Mouse (Mus musculus): Measurements from ENCODE around the gene Paf1. TPM values are rescaled to one million over a fixed set of nuclear protein-coding genes. Genes with fewer than 3 reads are reported as not detected.

Paf1 gene
- polyA plus RNA-seq, 1 experiment, result 44.3 TPM

GRCm38 (mm10) chr7:28401030-28401429, 8.3 kb downstream of the Paf1 start:
- H3K79me3 ChIP-seq (ENCODE audit: low read depth), result no peaks in the 10 kb centered on the region
- no peaks in the 10 kb centered on the region for H3K27me3 ChIP-seq (ENCODE audit: control insufficient read depth, insufficient read depth, insufficient read length)
- H3ac ChIP-seq (ENCODE audit: control insufficient read depth, insufficient read length, low read depth), result no peak overlapping the region
- H3K79me2 ChIP-seq (ENCODE audit: control insufficient read depth, insufficient read depth), result no peaks in the 10 kb centered on the region
- TF ChIP-seq MYOD1 (IDR thresholded peaks at IDR 0.05; ENCODE audit: control insufficient read depth, insufficient read length, low read depth), result no peak
- TF ChIP-seq MYOG (IDR thresholded peaks at IDR 0.05; ENCODE audit: control insufficient read depth, extremely low read depth, insufficient read length), result no peak
- TF ChIP-seq MAX (IDR thresholded peaks at IDR 0.05), result no peak
- TF ChIP-seq FOSL1 (IDR thresholded peaks at IDR 0.05; ENCODE audit: insufficient read depth, low read length, poor library complexity, severe bottlenecking), result no peak
- TF ChIP-seq CTCF (IDR thresholded peaks at IDR 0.05; ENCODE audit: control insufficient read depth, insufficient read depth, insufficient read length), result no peak
- TF ChIP-seq CEBPB (IDR thresholded peaks at IDR 0.05; ENCODE audit: low read depth), result peak; percentile 37
- no peak for TF ChIP-seq USF1 (IDR thresholded peaks at IDR 0.05; ENCODE audit: low read depth)
- peaks cover 50% of the 10 kb centered on the region for H3K36me3 ChIP-seq (ENCODE audit: control insufficient read depth, insufficient read depth)
- H3K4me3 ChIP-seq (ENCODE audit: insufficient read depth, poor library complexity, severe bottlenecking), result no peak overlapping the region

- H3K79me2 ChIP-seq (ENCODE audit: control insufficient read depth, insufficient read depth), result no peaks in the 10 kb centered on the region
- peaks cover 50% of the 10 kb centered on the region for H3K36me3 ChIP-seq (ENCODE audit: control insufficient read depth, insufficient read depth)
- no peaks in the 10 kb centered on the region for H3K27me3 ChIP-seq (ENCODE audit: control insufficient read depth, insufficient read depth, insufficient read length)
- no peaks in the 10 kb centered on the region for H3K79me3 ChIP-seq (ENCODE audit: low read depth)
- H3K4me3 ChIP-seq (ENCODE audit: insufficient read depth, poor library complexity, severe bottlenecking), result no peak overlapping the region
- no peak for TF ChIP-seq CEBPB (IDR thresholded peaks at IDR 0.05; ENCODE audit: low read depth)
- TF ChIP-seq FOSL1 (IDR thresholded peaks at IDR 0.05; ENCODE audit: insufficient read depth, low read length, poor library complexity, severe bottlenecking), result no peak
- no peak for TF ChIP-seq MYOG (IDR thresholded peaks at IDR 0.05; ENCODE audit: control insufficient read depth, extremely low read depth, insufficient read length)
- TF ChIP-seq MYOD1 (IDR thresholded peaks at IDR 0.05; ENCODE audit: control insufficient read depth, insufficient read length, low read depth), result no peak
- no peak for TF ChIP-seq MAX (IDR thresholded peaks at IDR 0.05)
- no peak for TF ChIP-seq USF1 (IDR thresholded peaks at IDR 0.05; ENCODE audit: low read depth)
- no peak for TF ChIP-seq CTCF (IDR thresholded peaks at IDR 0.05; ENCODE audit: control insufficient read depth, insufficient read depth, insufficient read length)
- H3ac ChIP-seq (ENCODE audit: control insufficient read depth, insufficient read length, low read depth), result no peak overlapping the region
These were observed 9.2 kb downstream of the Paf1 start for GRCm38 (mm10) chr7:28401942-28402341.

- Histone ChIP-seq H3K27me3 (ENCODE audit: control insufficient read depth, insufficient read depth, insufficient read length) (no peaks in the 10 kb centered on the region), H3K79me3 (ENCODE audit: low read depth) (no peaks in the 10 kb centered on the region), H3K4me3 (ENCODE audit: insufficient read depth, poor library complexity, severe bottlenecking) (no peak overlapping the region), H3K79me2 (ENCODE audit: control insufficient read depth, insufficient read depth) (no peaks in the 10 kb centered on the region), H3K36me3 (ENCODE audit: control insufficient read depth, insufficient read depth) (peaks cover 42% of the 10 kb centered on the region), H3ac (ENCODE audit: control insufficient read depth, insufficient read length, low read depth) (no peak overlapping the region)
- TF ChIP-seq MAX (IDR thresholded peaks at IDR 0.05), result no peak
- no peak for TF ChIP-seq CEBPB (IDR thresholded peaks at IDR 0.05; ENCODE audit: low read depth)
- no peak for TF ChIP-seq MYOD1 (IDR thresholded peaks at IDR 0.05; ENCODE audit: control insufficient read depth, insufficient read length, low read depth)
- TF ChIP-seq CTCF (IDR thresholded peaks at IDR 0.05; ENCODE audit: control insufficient read depth, insufficient read depth, insufficient read length), result no peak
- no peak for TF ChIP-seq MYOG (IDR thresholded peaks at IDR 0.05; ENCODE audit: control insufficient read depth, extremely low read depth, insufficient read length)
- no peak for TF ChIP-seq FOSL1 (IDR thresholded peaks at IDR 0.05; ENCODE audit: insufficient read depth, low read length, poor library complexity, severe bottlenecking)
- TF ChIP-seq USF1 (IDR thresholded peaks at IDR 0.05; ENCODE audit: low read depth), result no peak
These were observed 18.2 kb downstream of the Paf1 start for GRCm38 (mm10) chr7:28410841-28411475.

DNA sequence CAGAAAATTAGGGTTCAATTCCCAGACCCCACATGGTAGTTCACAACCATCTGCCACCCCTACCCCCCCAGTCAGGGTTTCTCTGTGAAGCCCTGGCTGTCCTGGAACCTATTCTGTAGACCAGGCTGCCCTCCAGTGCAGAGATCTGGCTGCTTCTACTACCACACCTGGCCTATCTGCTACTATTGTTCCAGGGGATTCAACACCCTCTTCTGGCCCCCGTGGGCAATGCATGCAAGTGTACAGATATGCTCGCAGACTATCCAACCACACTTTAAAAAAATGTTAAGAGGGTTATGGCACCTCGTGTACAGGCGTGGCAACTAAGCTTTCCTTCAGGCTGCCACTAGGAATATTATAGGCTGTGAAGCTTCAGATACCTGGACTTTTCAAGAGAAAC, 20.1 kb downstream of the Paf1 start:
- Histone ChIP-seq H3K36me3 (ENCODE audit: control insufficient read depth, insufficient read depth) (peaks cover 42% of the 10 kb centered on the region), H3K79me3 (ENCODE audit: low read depth) (no peaks in the 10 kb centered on the region), H3K27me3 (ENCODE audit: control insufficient read depth, insufficient read depth, insufficient read length) (no peaks in the 10 kb centered on the region), H3K79me2 (ENCODE audit: control insufficient read depth, insufficient read depth) (no peaks in the 10 kb centered on the region), H3ac (ENCODE audit: control insufficient read depth, insufficient read length, low read depth) (no peak overlapping the region), H3K4me3 (ENCODE audit: insufficient read depth, poor library complexity, severe bottlenecking) (no peak overlapping the region)
- no peak for TF ChIP-seq CTCF (IDR thresholded peaks at IDR 0.05; ENCODE audit: control insufficient read depth, insufficient read depth, insufficient read length)
- no peak for TF ChIP-seq MYOD1 (IDR thresholded peaks at IDR 0.05; ENCODE audit: control insufficient read depth, insufficient read length, low read depth)
- TF ChIP-seq MAX (IDR thresholded peaks at IDR 0.05), result no peak
- no peak for TF ChIP-seq USF1 (IDR thresholded peaks at IDR 0.05; ENCODE audit: low read depth)
- no peak for TF ChIP-seq FOSL1 (IDR thresholded peaks at IDR 0.05; ENCODE audit: insufficient read depth, low read length, poor library complexity, severe bottlenecking)
- no peak for TF ChIP-seq MYOG (IDR thresholded peaks at IDR 0.05; ENCODE audit: control insufficient read depth, extremely low read depth, insufficient read length)
- no peak for TF ChIP-seq CEBPB (IDR thresholded peaks at IDR 0.05; ENCODE audit: low read depth)

- Histone ChIP-seq H3K27me3 (ENCODE audit: control insufficient read depth, insufficient read depth, insufficient read length) (no peaks in the 10 kb centered on the region), H3K79me2 (ENCODE audit: control insufficient read depth, insufficient read depth) (no peaks in the 10 kb centered on the region), H3K36me3 (ENCODE audit: control insufficient read depth, insufficient read depth) (peaks cover 40% of the 10 kb centered on the region), H3K4me3 (ENCODE audit: insufficient read depth, poor library complexity, severe bottlenecking) (no peak overlapping the region), H3ac (ENCODE audit: control insufficient read depth, insufficient read length, low read depth) (no peak overlapping the region), H3K79me3 (ENCODE audit: low read depth) (no peaks in the 10 kb centered on the region)
- TF ChIP-seq USF1 (IDR thresholded peaks at IDR 0.05; ENCODE audit: low read depth) (no peak), MYOD1 (IDR thresholded peaks at IDR 0.05; ENCODE audit: control insufficient read depth, insufficient read length, low read depth) (no peak), MYOG (IDR thresholded peaks at IDR 0.05; ENCODE audit: control insufficient read depth, extremely low read depth, insufficient read length) (no peak), MAX (IDR thresholded peaks at IDR 0.05) (no peak), CEBPB (IDR thresholded peaks at IDR 0.05; ENCODE audit: low read depth) (no peak), CTCF (IDR thresholded peaks at IDR 0.05; ENCODE audit: control insufficient read depth, insufficient read depth, insufficient read length) (no peak), FOSL1 (IDR thresholded peaks at IDR 0.05; ENCODE audit: insufficient read depth, low read length, poor library complexity, severe bottlenecking) (no peak)
These were observed 24.6 kb downstream of the Paf1 start for GRCm38 (mm10) chr7:28417368-28417767.

Measured in C2C12 (cell line).